Mouse (Mus musculus) limb, embryonic 10.5 days (tissue): ENCODE results near the gene Gmpr. TPM values are rescaled to one million over a fixed set of nuclear protein-coding genes. Genes with fewer than 3 reads are reported as not detected.

Experiments used
- DNase-seq: peaks from one replicate; pipeline ENCODE4 v3.0.0-alpha.2; 2017; ENCODE audit warnings: low spot score
- H3K27ac ChIP-seq: fragments of 300-500 bp; sonication (generic); 2 replicates; pipeline ENCODE4 v1.5.1; 2016; ENCODE audit warnings: mild to moderate bottlenecking
- H3K27me3 ChIP-seq: fragments of 300-500 bp; sonication (generic); 2 replicates; pipeline ENCODE4 v1.6.1; 2016; ENCODE audit warnings: low read depth, mild to moderate bottlenecking; ENCODE audit not compliant: poor library complexity, severe bottlenecking
- H3K36me3 ChIP-seq: fragments of 300-500 bp; sonication (generic); 2 replicates; pipeline ENCODE4 v1.6.1; 2016; ENCODE audit warnings: mild to moderate bottlenecking, moderate library complexity
- H3K4me1 ChIP-seq: fragments of 300-500 bp; sonication (generic); 2 replicates; pipeline ENCODE4 v1.6.1; 2016
- H3K4me3 ChIP-seq: fragments of 300-500 bp; sonication (generic); 2 replicates; pipeline ENCODE4 v1.5.1; 2016; ENCODE audit warnings: mild to moderate bottlenecking, moderate library complexity
- H3K9me3 ChIP-seq: fragments of 300-500 bp; sonication (generic); replicated peaks from 2 replicates; pipeline ENCODE4 v1.6.1; 2016; ENCODE audit warnings: mild to moderate bottlenecking
- WGBS: fragments of 180-500 bp; shearing (Covaris S2); methylation state at CpG from one replicate; pipeline ENCODE4 v1.1.7; 2016; 5-methylcytosine and 5-hydroxymethylcytosine counted together
- polyA plus RNA-seq: library from polyadenylated mRNA; unstranded; fragments of >200 nt; fragmentation: Nextera tagmentation; extraction: Ambion mirVana; gene quantifications from 2 replicates; pipeline ENCODE4 v1.2.1, GENCODE M21; 2016

Gene Gmpr
- polyA plus RNA-seq, 1 experiment from 2014 or later = 25.2 TPM

DNA sequence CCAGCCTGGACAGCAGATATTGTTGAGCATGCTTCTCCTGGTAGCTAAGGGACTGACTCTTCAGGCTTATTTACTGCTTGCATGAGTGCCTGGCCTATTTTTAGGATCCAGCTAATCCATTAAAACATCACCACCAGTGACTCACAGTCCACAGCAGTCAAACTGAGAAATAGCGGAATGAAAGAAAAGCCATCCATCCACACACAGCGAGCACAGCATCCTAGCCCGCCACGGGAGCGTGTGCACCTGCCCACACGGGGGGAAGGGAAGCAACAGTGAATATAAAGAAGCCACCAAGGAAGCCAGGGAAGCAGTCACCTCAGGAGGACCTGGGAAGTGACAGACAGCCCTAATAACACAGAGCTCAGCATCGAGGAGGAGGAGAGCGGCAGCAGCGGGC, 54.8 kb downstream of the Gmpr start:
- H3K4me1 ChIP-seq = no peaks in the 10 kb centered on the region
- 84% methylated on average over 9 of the region's 9 CpGs for WGBS
- H3K9me3 ChIP-seq = no peaks in the 10 kb centered on the region
- no peaks in the 10 kb centered on the region for H3K36me3 ChIP-seq
- no peak for DNase-seq
- no peaks in the 10 kb centered on the region for H3K27me3 ChIP-seq
- no peak overlapping the region for H3K27ac ChIP-seq
- no peak overlapping the region for H3K4me3 ChIP-seq

DNA sequence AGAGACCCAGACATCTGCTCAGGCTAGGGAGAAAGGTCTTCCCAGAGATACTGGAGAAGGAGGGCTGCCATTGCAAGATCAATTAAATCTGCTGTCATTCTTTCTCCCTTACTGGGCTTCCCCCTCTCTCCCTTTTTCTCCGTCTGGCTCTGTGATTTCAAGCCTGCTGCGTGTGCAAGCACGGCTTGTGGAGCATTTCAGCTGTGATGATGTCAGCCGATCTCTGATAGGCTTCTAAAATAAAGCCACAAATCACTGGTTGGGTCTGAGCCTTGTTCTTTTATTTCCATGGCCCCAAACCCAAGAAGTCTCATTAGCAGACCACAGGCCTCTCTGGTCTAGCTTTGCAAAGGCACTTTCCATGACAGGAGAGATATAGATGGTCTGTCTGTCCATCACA, 57.7 kb downstream of the Gmpr start:
- no peak overlapping the region for H3K4me3 ChIP-seq
- H3K4me1 ChIP-seq = no peaks in the 10 kb centered on the region
- no peaks in the 10 kb centered on the region for H3K9me3 ChIP-seq
- no peaks in the 10 kb centered on the region for H3K36me3 ChIP-seq
- H3K27me3 ChIP-seq = no peaks in the 10 kb centered on the region
- DNase-seq = no peak
- H3K27ac ChIP-seq = no peak overlapping the region
- 80% methylated on average over 4 of the region's 4 CpGs for WGBS

- DNase-seq = no peak
- Histone ChIP-seq H3K27ac (no peak overlapping the region), H3K27me3 (no peaks in the 10 kb centered on the region), H3K4me1 (no peaks in the 10 kb centered on the region), H3K36me3 (no peaks in the 10 kb centered on the region), H3K4me3 (no peak overlapping the region), H3K9me3 (no peaks in the 10 kb centered on the region)
- 78% methylated on average over 7 of the region's 7 CpGs for WGBS
Observed at GRCm38 (mm10) chr13:45569932-45570331, 62.7 kb downstream of the Gmpr start.

- Histone ChIP-seq H3K27ac (no peak overlapping the region), H3K27me3 (no peaks in the 10 kb centered on the region)
- WGBS = 3% methylated on average over 6 of the region's 6 CpGs
Observed at GRCm38 (mm10) chr13:45571795-45572262, 64.6 kb downstream of the Gmpr start.

DNA sequence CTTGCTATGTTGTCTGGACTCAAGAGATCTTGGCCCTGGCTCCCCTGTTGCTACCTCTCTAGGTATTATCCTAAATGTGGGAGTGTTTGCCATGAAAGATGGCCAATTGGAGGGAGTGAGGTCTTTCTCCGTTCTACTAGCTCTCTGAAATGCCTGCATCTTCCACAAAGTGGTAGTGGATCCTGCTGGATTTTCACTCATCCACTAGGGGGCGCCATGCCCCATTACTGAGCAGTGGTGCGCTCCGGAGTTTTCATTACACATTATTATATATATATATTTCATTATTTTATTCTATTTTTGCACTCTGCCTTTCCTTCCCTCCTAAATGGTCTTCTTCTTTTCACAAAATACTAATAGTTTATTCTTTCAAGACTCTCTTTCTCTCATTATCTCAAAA, 65.5 kb downstream of the Gmpr start:
- WGBS = 37% methylated on average over 4 of the region's 4 CpGs
- no peaks in the 10 kb centered on the region for H3K9me3 ChIP-seq
- peaks cover 3% of the 10 kb centered on the region; the same call in 1 of the 2 replicates for H3K4me1 ChIP-seq
- H3K27ac ChIP-seq = no peak overlapping the region
- no peaks in the 10 kb centered on the region for H3K36me3 ChIP-seq
- H3K27me3 ChIP-seq = no peaks in the 10 kb centered on the region
- H3K4me3 ChIP-seq = no peak overlapping the region
- DNase-seq = peak; percentile 74

More at GRCm38 (mm10) chr13:45571795-45572262, 64.6 kb downstream of the Gmpr start:
- Histone ChIP-seq H3K9me3 (no peaks in the 10 kb centered on the region), H3K4me3 (no peak overlapping the region), H3K36me3 (no peaks in the 10 kb centered on the region), H3K4me1 (peaks cover 3% of the 10 kb centered on the region; the same call in 1 of the 2 replicates)
- DNase-seq = peak; percentile 88

DNA sequence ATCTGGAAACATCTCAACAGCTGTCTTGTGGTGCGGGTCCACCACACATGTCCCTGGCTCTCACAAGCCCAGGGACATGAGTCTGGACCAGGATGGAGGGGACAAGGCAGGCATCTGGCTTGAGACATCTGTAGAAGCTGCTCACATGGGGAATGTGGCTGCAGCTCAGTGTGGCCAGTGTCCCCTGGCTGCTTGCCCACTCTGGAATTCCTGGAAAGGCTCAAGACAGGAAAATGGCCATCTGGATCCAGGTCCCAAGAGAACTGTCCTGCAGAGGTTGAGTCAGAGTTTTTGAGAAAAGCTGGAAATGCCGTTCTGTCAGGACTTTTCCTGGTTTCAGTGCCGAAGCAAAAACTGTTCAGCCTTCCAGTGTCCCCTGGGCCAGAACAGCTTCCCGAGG, 68.9 kb downstream of the Gmpr start:
- H3K27me3 ChIP-seq = no peaks in the 10 kb centered on the region
- 84% methylated on average over 4 of the region's 4 CpGs for WGBS
- no peak overlapping the region for H3K4me3 ChIP-seq
- no peak for DNase-seq
- H3K9me3 ChIP-seq = no peaks in the 10 kb centered on the region
- peaks cover 3% of the 10 kb centered on the region; the same call in 1 of the 2 replicates for H3K4me1 ChIP-seq
- peak overlapping the region; percentile 57; the same call in 1 of the 2 replicates for H3K27ac ChIP-seq
- H3K36me3 ChIP-seq = no peaks in the 10 kb centered on the region

- Histone ChIP-seq H3K36me3 (no peaks in the 10 kb centered on the region), H3K9me3 (no peaks in the 10 kb centered on the region), H3K27me3 (no peaks in the 10 kb centered on the region), H3K4me3 (no peak overlapping the region), H3K4me1 (peaks cover 13% of the 10 kb centered on the region), H3K27ac (no peak overlapping the region)
- DNase-seq = no peak
- 76% methylated on average over 5 of the region's 5 CpGs for WGBS
Observed at GRCm38 (mm10) chr13:45577366-45577765, 70.1 kb downstream of the Gmpr start.

DNA sequence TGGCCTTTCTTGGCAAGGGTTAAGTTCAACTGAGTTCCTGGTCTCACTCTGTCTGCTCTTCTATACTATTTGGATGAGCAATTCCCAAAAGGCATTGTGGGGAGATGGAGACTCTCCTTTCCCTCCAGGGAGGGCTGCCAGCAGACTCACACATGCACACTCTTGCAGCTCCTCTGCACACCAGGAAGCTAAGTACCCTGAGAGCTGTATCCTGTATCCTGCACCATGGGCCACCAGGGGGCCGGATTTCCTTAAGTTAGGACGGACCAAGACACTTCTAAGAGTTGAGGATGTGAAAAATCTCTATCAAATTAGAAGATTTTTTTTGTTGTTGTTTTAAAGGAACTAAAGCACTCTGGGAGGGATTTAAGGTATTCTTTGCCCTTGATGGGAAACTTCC, 70.5 kb downstream of the Gmpr start:
- H3K36me3 ChIP-seq = no peaks in the 10 kb centered on the region
- peaks cover 17% of the 10 kb centered on the region for H3K4me1 ChIP-seq
- H3K4me3 ChIP-seq = no peak overlapping the region
- H3K9me3 ChIP-seq = no peaks in the 10 kb centered on the region
- 60% methylated on average over 2 of the region's 2 CpGs for WGBS
- H3K27me3 ChIP-seq = no peaks in the 10 kb centered on the region
- no peak overlapping the region for H3K27ac ChIP-seq
- DNase-seq = no peak

GRCm38 (mm10) chr13:45579751-45580150, 72.5 kb downstream of the Gmpr start:
- no peak overlapping the region for H3K27ac ChIP-seq
- no peaks in the 10 kb centered on the region for H3K27me3 ChIP-seq
- H3K4me1 ChIP-seq = peaks cover 18% of the 10 kb centered on the region
- H3K4me3 ChIP-seq = no peak overlapping the region
- no peaks in the 10 kb centered on the region for H3K9me3 ChIP-seq
- H3K36me3 ChIP-seq = no peaks in the 10 kb centered on the region
- DNase-seq = no peak
- WGBS = 94% methylated on average over 3 of the region's 3 CpGs

GRCm38 (mm10) chr13:45582294-45582693, 75.0 kb downstream of the Gmpr start:
- 37% methylated on average over 12 of the region's 12 CpGs for WGBS
- peak overlapping the region; percentile 61 for H3K27ac ChIP-seq

GRCm38 (mm10) chr13:45583061-45583460, 75.8 kb downstream of the Gmpr start:
- Histone ChIP-seq H3K4me1 (peaks cover 15% of the 10 kb centered on the region), H3K9me3 (no peaks in the 10 kb centered on the region), H3K27me3 (no peaks in the 10 kb centered on the region), H3K27ac (peak overlapping the region; percentile 61; the same call in 1 of the 2 replicates), H3K4me3 (no peak overlapping the region), H3K36me3 (no peaks in the 10 kb centered on the region)
- no peak for DNase-seq
- WGBS = 90% methylated on average over 5 of the region's 5 CpGs

More at GRCm38 (mm10) chr13:45582294-45582693, 75.0 kb downstream of the Gmpr start:
- no peak overlapping the region for H3K4me3 ChIP-seq
- H3K36me3 ChIP-seq = no peaks in the 10 kb centered on the region
- DNase-seq = peak; percentile 62
- H3K27me3 ChIP-seq = no peaks in the 10 kb centered on the region
- H3K4me1 ChIP-seq = peaks cover 15% of the 10 kb centered on the region
- H3K9me3 ChIP-seq = no peaks in the 10 kb centered on the region

GRCm38 (mm10) chr13:45590898-45591297, 83.7 kb downstream of the Gmpr start:
- H3K9me3 ChIP-seq = no peaks in the 10 kb centered on the region
- no peak for DNase-seq
- H3K36me3 ChIP-seq = no peaks in the 10 kb centered on the region
- H3K27me3 ChIP-seq = no peaks in the 10 kb centered on the region
- H3K4me1 ChIP-seq = no peaks in the 10 kb centered on the region
- H3K4me3 ChIP-seq = no peak overlapping the region
- H3K27ac ChIP-seq = no peak overlapping the region

GRCm38 (mm10) chr13:45593914-45594313, 86.7 kb downstream of the Gmpr start:
- H3K4me3 ChIP-seq = no peak overlapping the region
- DNase-seq = no peak
- H3K27ac ChIP-seq = no peak overlapping the region
- WGBS = 84% methylated on average over 1 of the region's 1 CpGs
- no peaks in the 10 kb centered on the region for H3K9me3 ChIP-seq
- H3K27me3 ChIP-seq = no peaks in the 10 kb centered on the region
- no peaks in the 10 kb centered on the region for H3K36me3 ChIP-seq
- H3K4me1 ChIP-seq = no peaks in the 10 kb centered on the region

- H3K36me3 ChIP-seq = no peaks in the 10 kb centered on the region
- no peaks in the 10 kb centered on the region for H3K4me1 ChIP-seq
- WGBS = 90% methylated on average over 7 of the region's 7 CpGs
- no peaks in the 10 kb centered on the region for H3K27me3 ChIP-seq
- no peak overlapping the region for H3K4me3 ChIP-seq
- H3K9me3 ChIP-seq = no peaks in the 10 kb centered on the region
- DNase-seq = no peak
- no peak overlapping the region for H3K27ac ChIP-seq
Observed at GRCm38 (mm10) chr13:45595416-45595815, 88.2 kb downstream of the Gmpr start.
